Mouse (Mus musculus) limb, embryonic 11.5 days (tissue): Measurements from ENCODE around the gene Ssbp3. TPM values are rescaled to one million over a fixed set of nuclear protein-coding genes. Genes with fewer than 3 reads are reported as not detected.

Source experiments
- ATAC-seq: fragments of 200-750 bp; cut with Nextera tagmentation; 2 replicates; pipeline ENCODE4 v1.8.0; 2017; ENCODE audit warnings: low read depth; ENCODE audit not compliant: insufficient number of reproducible peaks, low FRiP score, low TSS enrichment
- DNase-seq: peaks from one replicate; pipeline ENCODE4 v3.0.0-alpha.2; 2015; ENCODE audit warnings: low spot score
- H3K27ac ChIP-seq: fragments of 300-500 bp; sonication (generic); replicated peaks from 2 replicates; pipeline ENCODE4 v1.5.1; 2014; ENCODE audit warnings: low read depth, mild to moderate bottlenecking, low read length
- H3K27me3 ChIP-seq: fragments of 300-500 bp; sonication (generic); 2 replicates; pipeline ENCODE4 v1.6.1; 2014; ENCODE audit warnings: mild to moderate bottlenecking, low read length, mixed read lengths; ENCODE audit not compliant: control insufficient read depth, insufficient read depth
- H3K36me3 ChIP-seq: fragments of 300-500 bp; sonication (generic); 2 replicates; pipeline ENCODE4 v1.6.1; 2014; ENCODE audit warnings: mild to moderate bottlenecking, low read length, moderate library complexity, mixed read lengths; ENCODE audit not compliant: control insufficient read depth, insufficient read depth
- H3K4me1 ChIP-seq: fragments of 300-500 bp; sonication (generic); 2 replicates; pipeline ENCODE4 v1.6.1; 2014; ENCODE audit warnings: low read length, mixed read lengths; ENCODE audit not compliant: control insufficient read depth, insufficient read depth
- H3K4me2 ChIP-seq: fragments of 300-500 bp; sonication (generic); 2 replicates; pipeline ENCODE4 v1.6.1; 2014; ENCODE audit warnings: low read depth, mild to moderate bottlenecking, moderate library complexity; ENCODE audit not compliant: severe bottlenecking
- H3K4me3 ChIP-seq: fragments of 300-500 bp; sonication (generic); 2 replicates; pipeline ENCODE4 v1.5.1; 2014; ENCODE audit warnings: low read depth, low read length
- H3K9ac ChIP-seq: fragments of 300-500 bp; sonication (generic); 2 replicates; pipeline ENCODE4 v1.6.1; 2014; ENCODE audit warnings: mild to moderate bottlenecking, low read length
- H3K9me3 ChIP-seq: fragments of 300-500 bp; sonication (generic); 2 replicates; pipeline ENCODE4 v1.6.1; 2016; ENCODE audit warnings: low read length; ENCODE audit not compliant: control insufficient read depth
- WGBS: fragments of 180-500 bp; shearing (Covaris S2); extraction: QIAGEN DNeasy Blood & Tissue Kit; methylation state at CpG from one replicate; pipeline ENCODE4 v1.1.7; 2014; 5-methylcytosine and 5-hydroxymethylcytosine counted together
- polyA plus RNA-seq: library from polyadenylated mRNA; unstranded; fragments of >200 nt; fragmentation: Nextera tagmentation; extraction: Ambion mirVana; gene quantifications from 2 replicates; pipeline ENCODE4 v1.2.1, GENCODE M21; 2014

The Ssbp3 gene
- polyA plus RNA-seq, 1 experiment from 2014 or later, result 186 TPM

DNA sequence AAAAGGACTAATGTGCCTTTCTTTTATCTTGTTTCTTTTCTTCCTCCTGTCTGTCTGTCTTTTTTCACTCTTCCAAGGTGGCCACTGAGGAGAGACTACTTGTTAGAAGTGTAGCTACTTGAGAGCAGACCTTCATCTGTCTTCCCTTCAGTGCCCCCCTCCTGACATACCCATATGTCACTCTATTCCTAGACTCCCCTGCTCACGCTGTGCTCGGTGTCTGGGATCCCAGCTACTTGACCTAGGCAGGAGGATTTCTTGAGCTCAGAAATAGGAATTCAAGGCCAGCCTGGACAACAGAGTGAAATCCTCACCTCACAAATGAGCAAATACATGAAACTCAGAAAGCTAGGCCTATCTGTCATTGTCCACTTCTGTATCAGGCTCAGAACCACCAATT lies 92.7 kb downstream of the Ssbp3 start:
- H3K4me3 ChIP-seq, result no peak overlapping the region
- WGBS, result 57% methylated on average over 2 of the region's 2 CpGs
- H3K27me3 ChIP-seq, result no peaks in the 10 kb centered on the region
- no peak overlapping the region for H3K27ac ChIP-seq
- DNase-seq (no peak), ATAC-seq (no peak)
- peaks cover 22% of the 10 kb centered on the region for H3K4me1 ChIP-seq
- no peaks in the 10 kb centered on the region for H3K9me3 ChIP-seq
- H3K36me3 ChIP-seq, result no peaks in the 10 kb centered on the region; the same call in 1 of the 2 replicates
- H3K4me2 ChIP-seq, result no peak overlapping the region
- no peak overlapping the region for H3K9ac ChIP-seq

DNA sequence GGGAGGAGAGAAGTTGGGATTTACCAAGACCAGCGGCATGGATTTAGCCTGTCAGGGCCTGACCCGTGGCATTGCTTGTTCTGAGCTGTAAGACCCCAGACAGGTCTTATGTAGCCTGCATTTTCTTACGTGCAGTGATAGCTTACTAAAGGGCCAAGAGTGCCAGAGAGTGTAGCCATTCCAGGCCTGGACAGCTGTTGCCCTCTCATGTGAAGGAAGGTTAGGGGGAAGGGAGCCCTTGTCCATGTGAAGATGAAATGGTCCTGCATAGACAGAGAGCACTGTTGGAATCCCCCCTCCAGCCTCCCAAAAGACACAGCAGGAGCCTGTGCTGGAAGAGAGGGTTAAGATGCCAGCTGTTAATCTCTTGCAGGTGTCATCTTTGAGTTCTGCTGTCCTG lies 93.3 kb downstream of the Ssbp3 start:
- H3K36me3 ChIP-seq, result no peaks in the 10 kb centered on the region; the same call in 1 of the 2 replicates
- ATAC-seq (no peak), DNase-seq (no peak)
- H3K4me1 ChIP-seq, result peaks cover 22% of the 10 kb centered on the region
- no peak overlapping the region for H3K27ac ChIP-seq
- H3K9me3 ChIP-seq, result no peaks in the 10 kb centered on the region
- WGBS, result 83% methylated on average over 3 of the region's 3 CpGs
- H3K9ac ChIP-seq, result no peak overlapping the region
- H3K4me2 ChIP-seq, result no peak overlapping the region
- H3K4me3 ChIP-seq, result no peak overlapping the region
- H3K27me3 ChIP-seq, result no peaks in the 10 kb centered on the region

DNA sequence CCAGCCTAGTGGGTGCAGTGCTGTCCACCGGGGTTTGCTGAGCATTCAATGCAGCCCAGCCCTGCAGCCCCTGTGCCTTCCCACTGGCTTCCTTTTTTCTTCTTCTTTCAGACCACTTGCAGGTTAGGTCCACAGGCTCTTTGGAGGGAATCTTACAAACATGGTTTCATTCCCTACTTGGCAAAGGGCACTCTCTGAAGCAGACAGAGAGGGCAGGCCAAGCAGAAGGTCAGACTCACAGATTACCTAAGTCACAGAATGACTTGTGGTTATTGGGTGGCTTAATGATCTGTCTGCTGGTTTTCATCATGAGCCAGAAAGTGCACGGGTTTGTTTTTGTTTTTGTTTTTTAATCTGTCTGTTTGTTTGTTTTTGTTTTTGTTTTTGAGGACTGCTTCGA lies 93.8 kb downstream of the Ssbp3 start:
- ATAC-seq (no peak), DNase-seq (no peak)
- no peak overlapping the region for H3K9ac ChIP-seq
- H3K4me2 ChIP-seq, result no peak overlapping the region
- H3K27me3 ChIP-seq, result no peaks in the 10 kb centered on the region
- H3K36me3 ChIP-seq, result no peaks in the 10 kb centered on the region; the same call in 1 of the 2 replicates
- H3K4me1 ChIP-seq, result peaks cover 22% of the 10 kb centered on the region
- H3K4me3 ChIP-seq, result no peak overlapping the region
- H3K9me3 ChIP-seq, result no peaks in the 10 kb centered on the region
- 67% methylated on average over 3 of the region's 3 CpGs for WGBS
- H3K27ac ChIP-seq, result no peak overlapping the region

DNA sequence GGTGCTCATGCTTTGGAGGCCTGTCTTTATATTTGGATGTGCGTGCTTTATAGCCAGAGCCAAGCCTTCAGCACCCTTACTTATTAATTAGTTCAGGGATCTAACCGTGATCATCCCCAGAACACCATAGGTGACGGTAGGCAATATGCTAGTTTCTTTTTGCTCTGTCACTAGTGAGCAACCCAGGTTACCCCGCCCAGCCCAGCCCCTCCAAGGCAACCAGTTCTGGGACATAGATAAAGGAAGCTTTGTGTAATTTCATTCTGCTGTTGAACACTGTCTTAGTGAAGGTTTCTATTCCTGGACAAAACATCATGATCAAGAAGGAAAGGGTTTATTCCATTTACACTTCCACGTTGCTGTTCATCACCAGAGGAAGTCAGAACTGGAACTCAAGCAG lies 94.7 kb downstream of the Ssbp3 start:
- ATAC-seq (no peak), DNase-seq (no peak)
- Histone ChIP-seq H3K27ac (no peak overlapping the region), H3K4me3 (no peak overlapping the region), H3K9me3 (no peaks in the 10 kb centered on the region), H3K27me3 (no peaks in the 10 kb centered on the region), H3K4me2 (no peak overlapping the region), H3K36me3 (no peaks in the 10 kb centered on the region; the same call in 1 of the 2 replicates), H3K9ac (no peak overlapping the region), H3K4me1 (peaks cover 22% of the 10 kb centered on the region)
- WGBS, result 88% methylated on average over 5 of the region's 5 CpGs

DNA sequence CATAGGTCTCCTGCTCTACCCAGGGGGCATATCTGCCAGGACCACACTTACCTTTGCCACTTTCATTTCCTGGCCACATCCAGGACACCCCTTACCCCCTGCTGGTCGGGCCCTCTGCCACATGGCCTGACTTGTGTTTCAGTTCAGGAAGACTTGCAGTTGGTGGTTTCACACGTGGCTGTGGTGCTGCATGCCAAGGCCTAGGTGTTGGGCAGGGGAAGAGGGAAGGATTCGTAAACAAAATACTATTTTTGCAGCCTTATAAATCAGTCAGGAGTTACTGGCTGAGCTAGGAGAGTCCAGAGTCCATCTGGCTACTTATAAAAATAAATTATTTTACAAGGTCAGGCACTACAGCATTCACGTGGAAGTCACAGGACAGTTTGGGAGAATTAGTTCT lies 95.7 kb downstream of the Ssbp3 start:
- no peak overlapping the region for H3K4me3 ChIP-seq
- peaks cover 15% of the 10 kb centered on the region for H3K4me1 ChIP-seq
- H3K27me3 ChIP-seq, result no peaks in the 10 kb centered on the region
- WGBS, result 59% methylated on average over 4 of the region's 4 CpGs
- H3K36me3 ChIP-seq, result no peaks in the 10 kb centered on the region; the same call in 1 of the 2 replicates
- H3K4me2 ChIP-seq, result no peak overlapping the region
- no peak for DNase-seq
- no peak for ATAC-seq
- H3K27ac ChIP-seq, result no peak overlapping the region
- H3K9me3 ChIP-seq, result no peaks in the 10 kb centered on the region
- no peak overlapping the region for H3K9ac ChIP-seq

DNA sequence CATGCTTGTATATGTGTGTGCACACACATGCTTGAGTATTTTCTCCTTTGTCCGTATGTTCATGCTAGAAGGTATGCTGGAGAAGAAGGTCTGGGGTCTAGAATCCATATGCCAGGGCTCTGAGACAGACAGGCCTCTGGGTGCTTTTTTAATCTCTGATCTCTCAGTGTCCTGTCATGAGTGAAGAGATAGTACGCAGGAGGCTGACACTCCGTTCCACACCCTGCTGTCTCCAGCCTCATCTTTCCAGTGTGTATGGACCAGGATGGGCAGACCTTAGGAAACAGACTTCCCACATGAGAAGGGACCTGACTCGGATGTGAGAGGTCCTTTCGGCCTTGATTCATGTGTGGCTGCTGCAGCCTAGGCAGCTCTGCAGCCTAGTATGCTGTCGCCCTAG lies 96.3 kb downstream of the Ssbp3 start:
- ATAC-seq (no peak), DNase-seq (no peak)
- 92% methylated on average over 6 of the region's 6 CpGs for WGBS
- Histone ChIP-seq H3K4me3 (no peak overlapping the region), H3K4me1 (peaks cover 12% of the 10 kb centered on the region), H3K9ac (no peak overlapping the region), H3K9me3 (no peaks in the 10 kb centered on the region), H3K27ac (no peak overlapping the region), H3K27me3 (no peaks in the 10 kb centered on the region), H3K36me3 (no peaks in the 10 kb centered on the region; the same call in 1 of the 2 replicates), H3K4me2 (no peak overlapping the region)

DNA sequence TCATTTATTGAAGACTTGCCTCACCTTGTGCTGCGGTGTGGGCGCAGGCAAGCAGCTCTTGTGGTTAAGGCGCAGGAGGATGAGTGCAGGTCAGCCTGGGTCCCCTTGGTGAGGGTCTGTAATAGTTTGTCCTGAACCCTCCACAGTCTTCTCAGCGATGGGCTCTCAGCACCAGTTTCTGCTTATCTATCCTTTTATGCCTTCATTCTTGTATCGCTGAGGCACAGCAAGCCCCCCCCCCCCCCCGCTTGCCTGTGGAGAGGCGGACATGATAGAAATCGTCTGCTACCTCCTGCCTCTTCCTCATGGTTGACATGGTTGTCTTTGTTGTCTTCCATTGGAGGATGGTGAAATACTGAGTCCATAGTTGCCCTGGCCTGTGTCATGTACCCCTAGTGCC lies 96.9 kb downstream of the Ssbp3 start:
- H3K9ac ChIP-seq, result no peak overlapping the region
- H3K4me1 ChIP-seq, result peaks cover 11% of the 10 kb centered on the region
- H3K27me3 ChIP-seq, result no peaks in the 10 kb centered on the region
- no peak overlapping the region for H3K4me3 ChIP-seq
- no peak overlapping the region for H3K4me2 ChIP-seq
- DNase-seq (no peak), ATAC-seq (no peak)
- H3K27ac ChIP-seq, result no peak overlapping the region
- 91% methylated on average over 8 of the region's 8 CpGs for WGBS
- no peaks in the 10 kb centered on the region; the same call in 1 of the 2 replicates for H3K36me3 ChIP-seq
- no peaks in the 10 kb centered on the region for H3K9me3 ChIP-seq

DNA sequence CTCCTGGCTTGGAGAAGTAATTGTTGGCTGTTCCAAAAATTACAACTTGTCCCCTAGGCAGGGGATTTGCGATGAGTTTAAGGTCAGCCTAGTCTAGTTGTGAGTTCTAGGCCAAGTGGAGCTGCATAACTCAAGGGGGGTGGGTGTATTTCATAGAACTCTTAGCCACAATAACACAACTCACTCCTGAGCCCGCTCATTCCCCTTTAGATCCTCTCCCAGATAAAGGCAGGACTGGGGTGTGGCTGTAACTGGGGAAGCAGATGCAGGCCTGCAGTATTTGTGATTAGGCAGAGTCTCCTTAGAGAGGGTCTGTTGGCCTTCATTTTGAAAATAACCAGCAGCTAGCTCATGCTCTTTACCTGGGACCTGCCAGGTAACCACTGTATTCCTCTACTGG lies 97.7 kb downstream of the Ssbp3 start:
- Histone ChIP-seq H3K9ac (no peak overlapping the region), H3K4me2 (no peak overlapping the region), H3K36me3 (no peaks in the 10 kb centered on the region; the same call in 1 of the 2 replicates), H3K27ac (no peak overlapping the region), H3K4me3 (no peak overlapping the region), H3K27me3 (no peaks in the 10 kb centered on the region), H3K4me1 (peaks cover 17% of the 10 kb centered on the region), H3K9me3 (no peaks in the 10 kb centered on the region)
- WGBS, result 88% methylated on average over 2 of the region's 2 CpGs
- DNase-seq, result no peak
- no peak for ATAC-seq

DNA sequence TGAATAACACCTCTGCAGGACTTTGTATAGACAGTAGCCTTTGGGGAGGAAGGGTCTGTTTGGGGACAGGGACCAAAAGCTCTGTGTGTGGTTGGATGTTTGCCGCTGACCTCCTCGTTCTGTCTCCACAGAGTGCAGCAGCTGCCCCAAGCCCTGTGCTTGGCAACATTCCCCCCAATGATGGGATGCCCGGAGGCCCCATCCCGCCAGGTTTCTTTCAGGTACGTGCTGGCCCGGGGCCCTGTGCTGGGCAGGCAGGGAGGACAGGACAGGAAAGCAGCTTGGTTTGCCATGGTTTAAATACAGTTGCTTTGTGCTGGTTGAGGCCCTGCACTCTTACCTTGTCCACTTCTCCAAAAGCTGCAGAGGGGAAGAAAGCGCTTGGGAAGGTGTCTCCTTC lies 99.0 kb downstream of the Ssbp3 start:
- Histone ChIP-seq H3K4me3 (no peak overlapping the region), H3K4me1 (peaks cover 24% of the 10 kb centered on the region)

More for the DNA sequence above, 99.0 kb downstream of the Ssbp3 start:
- H3K9ac ChIP-seq, result no peak overlapping the region
- H3K27ac ChIP-seq, result no peak overlapping the region
- no peaks in the 10 kb centered on the region for H3K27me3 ChIP-seq
- no peaks in the 10 kb centered on the region; the same call in 1 of the 2 replicates for H3K36me3 ChIP-seq
- no peak for ATAC-seq
- H3K4me2 ChIP-seq, result no peak overlapping the region
- no peak for DNase-seq
- WGBS, result 93% methylated on average over 7 of the region's 7 CpGs
- H3K9me3 ChIP-seq, result no peaks in the 10 kb centered on the region
